Mouse (Mus musculus) large intestine, adult 2 months (tissue): ENCODE measurements around the gene C2cd4a. TPM values are rescaled to one million over a fixed set of nuclear protein-coding genes. Genes with fewer than 3 reads are reported as not detected.

ENCODE experiments used
- DNase-seq: peaks from one replicate; pipeline ENCODE4 v3.0.0-alpha.2; 2012; ENCODE audit warnings: low read depth, low spot score
- WGBS: fragments of 180-500 bp; shearing (Covaris S2); methylation state at CpG from one replicate; pipeline ENCODE4 v1.1.7; 2018; 5-methylcytosine and 5-hydroxymethylcytosine counted together
- polyA plus RNA-seq: library from polyadenylated mRNA; depleted of rRNA; stranded (reverse); fragments of >200 nt; gene quantifications from 2 replicates; pipeline ENCODE4 v1.2.3, GENCODE M21; 2012

The C2cd4a gene
- polyA plus RNA-seq, 1 experiment = 8.4 TPM

DNA sequence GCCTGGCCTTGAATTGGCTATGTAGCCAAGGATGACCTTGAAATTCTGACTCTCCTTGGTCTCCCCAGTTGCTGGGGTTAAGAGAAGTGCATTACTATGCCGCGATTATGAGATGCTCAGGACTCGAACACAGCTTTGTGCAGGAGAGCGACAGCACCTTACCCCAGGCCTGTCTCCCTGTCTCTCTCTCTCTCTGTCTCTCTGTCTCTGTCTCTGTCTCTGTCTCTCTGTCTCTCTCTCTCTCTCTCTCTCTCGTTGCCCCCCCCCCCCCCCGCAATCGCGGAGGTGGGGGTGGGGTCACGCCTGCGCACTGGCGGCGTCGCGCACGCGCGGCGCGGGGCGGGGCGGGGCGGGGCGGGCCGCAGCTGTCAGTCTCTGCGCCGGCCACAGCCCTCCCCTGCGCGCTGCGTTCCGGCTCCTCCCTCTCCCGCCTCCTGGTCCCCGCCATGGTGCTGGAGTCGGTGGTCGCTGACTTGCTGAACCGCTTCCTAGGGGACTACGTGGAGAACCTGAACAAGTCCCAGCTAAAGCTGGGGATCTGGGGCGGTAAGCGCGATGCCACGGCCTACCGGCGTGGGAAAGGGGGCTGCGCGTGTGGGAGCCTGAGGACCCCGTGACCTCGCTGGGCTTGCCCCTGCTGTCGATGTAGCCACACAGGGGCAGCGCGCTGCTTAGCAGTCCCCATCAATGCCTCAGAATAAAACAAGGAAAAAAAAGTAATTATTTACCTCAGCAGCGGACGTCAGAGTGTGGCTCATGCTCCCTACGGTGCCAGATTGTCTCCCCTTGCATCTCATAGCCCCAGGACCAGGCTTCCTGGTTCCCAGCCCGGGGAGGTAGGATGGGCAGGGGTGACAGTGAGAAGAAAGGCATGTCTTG, 8.1 kb upstream of the C2cd4a start, which contains the start of gene Vps13c:
Gene Vps13c, plus strand, starts transcription at position 416 of the 879 bp plus-strand sequence.
- no peak for DNase-seq
- WGBS = under 1% methylated on average over 52 of the region's 53 CpGs

DNA sequence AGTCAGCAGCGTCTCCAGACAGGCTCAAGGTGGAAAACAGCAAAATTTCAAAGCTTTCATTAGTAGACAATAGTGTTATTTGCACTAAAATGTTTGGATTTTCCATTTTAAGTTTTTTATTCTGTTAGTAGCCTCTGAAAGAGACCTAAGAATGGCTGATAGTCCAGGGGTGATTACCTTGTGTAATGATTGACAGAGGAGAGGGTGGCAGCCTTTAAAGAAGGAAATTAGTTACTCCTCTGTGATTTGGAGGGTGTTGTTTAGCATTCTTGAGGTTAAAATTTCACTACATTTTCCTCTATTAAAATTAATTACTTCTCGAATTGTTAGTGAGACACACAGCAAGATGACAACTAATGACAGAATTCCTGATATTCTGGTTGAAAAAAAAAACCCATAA, 5.2 kb upstream of the C2cd4a start:
- 29% methylated on average over 2 of the region's 2 CpGs for WGBS
- DNase-seq = no peak

DNA sequence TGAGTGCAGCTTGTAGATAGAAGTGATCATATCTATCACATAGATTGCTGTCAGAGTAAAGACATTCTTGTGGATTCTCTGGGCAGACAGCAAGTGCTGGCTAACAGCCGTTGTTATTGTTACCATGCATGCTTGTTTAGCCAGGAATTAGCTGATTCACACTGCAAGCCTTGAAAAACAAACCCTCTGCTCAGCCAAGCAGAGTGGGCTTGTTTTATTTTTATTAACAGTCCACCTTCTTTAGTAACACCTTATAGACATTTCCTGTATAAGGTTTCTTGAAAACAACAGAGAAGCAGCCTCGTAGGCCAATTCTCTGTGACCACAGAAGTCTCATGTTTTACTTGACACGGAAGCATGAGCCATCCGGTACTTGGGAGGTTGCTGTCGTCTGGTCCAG, 2.4 kb upstream of the C2cd4a start:
- 82% methylated on average over 5 of the region's 5 CpGs for WGBS
- DNase-seq = no peak

DNA sequence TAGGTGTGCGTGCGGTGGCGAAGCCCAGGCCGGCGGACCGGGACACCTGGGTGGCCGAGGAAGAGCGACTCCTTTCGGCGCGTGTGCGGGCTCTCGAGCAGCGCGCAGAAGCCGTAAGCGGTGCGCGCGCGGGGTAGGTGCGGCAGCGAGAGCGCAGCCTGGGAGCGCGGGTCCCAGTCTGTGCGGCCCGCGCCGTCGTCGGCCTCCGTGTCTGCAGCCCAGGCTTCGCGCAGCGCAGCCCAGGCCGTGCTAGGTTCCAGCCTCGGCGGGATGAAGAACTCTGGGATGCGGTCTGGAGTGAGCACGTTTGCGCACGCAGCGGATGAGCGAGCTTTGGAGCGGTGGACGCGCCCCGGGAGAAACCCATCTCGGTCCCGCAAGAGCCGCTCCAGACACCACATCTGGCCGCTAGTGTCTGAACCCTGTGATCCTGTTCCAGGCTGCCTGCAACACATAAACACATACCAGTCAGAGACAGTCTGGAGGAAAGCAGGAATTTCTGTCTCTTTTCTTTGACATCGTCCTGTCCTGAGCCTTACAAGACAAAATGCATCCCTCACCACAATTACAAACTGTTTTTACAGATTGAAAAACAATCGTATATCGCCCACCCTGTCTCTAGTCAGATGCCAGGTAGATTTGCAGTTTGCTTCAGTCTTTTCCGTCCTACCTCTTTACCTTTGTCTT, 628 bp downstream of the C2cd4a start:
- no peak for DNase-seq
- WGBS = 1% methylated on average over 57 of the region's 57 CpGs

DNA sequence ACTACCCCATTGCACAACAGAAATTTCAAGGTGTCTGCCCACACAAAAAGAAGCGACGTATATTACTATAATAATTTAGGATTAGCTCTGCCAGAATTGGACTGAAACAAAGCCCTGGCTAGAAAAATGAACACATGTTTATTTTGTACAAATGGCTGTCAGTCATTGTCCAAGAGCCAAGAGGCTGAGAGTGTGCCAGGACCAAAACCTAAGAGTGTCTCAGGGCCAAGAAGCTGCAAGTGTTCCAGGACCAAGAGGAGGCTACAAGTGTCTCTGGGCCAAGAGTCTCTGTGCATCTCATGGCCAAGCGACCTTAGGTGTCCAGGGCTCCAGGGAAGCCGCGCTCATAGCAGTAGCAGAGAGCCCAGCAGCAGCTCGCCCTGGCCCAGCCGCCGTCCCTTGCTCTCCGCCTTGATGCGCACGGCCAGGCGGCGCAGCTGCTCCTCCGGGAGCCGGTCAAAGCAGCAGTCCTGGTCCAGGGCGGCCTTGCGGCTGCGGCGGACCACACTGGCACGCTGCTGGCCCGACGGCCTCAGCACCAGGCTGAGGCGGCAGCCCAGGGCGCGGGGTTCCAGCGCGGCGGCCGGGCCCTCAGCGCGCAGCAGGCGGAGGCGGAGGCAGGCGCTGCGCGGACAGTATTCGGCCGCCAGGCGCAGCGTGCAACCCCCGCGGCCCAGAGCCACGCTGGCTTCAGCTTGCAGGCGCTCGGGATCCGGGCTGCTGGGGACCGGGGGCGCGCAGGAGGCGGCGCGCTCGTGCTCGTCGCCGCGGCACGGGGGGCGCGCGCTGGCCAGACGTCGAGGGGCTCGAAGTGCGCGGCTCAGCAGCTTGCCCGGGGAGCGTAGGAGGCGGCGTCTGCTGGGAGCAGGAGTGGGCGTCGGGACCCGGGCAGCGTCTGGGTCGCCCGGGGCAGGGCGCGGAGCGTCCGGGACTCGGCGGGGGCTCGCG, 1.4 kb downstream of the C2cd4a start:
- DNase-seq = no peak
- 2% methylated on average over 84 of the region's 84 CpGs for WGBS

DNA sequence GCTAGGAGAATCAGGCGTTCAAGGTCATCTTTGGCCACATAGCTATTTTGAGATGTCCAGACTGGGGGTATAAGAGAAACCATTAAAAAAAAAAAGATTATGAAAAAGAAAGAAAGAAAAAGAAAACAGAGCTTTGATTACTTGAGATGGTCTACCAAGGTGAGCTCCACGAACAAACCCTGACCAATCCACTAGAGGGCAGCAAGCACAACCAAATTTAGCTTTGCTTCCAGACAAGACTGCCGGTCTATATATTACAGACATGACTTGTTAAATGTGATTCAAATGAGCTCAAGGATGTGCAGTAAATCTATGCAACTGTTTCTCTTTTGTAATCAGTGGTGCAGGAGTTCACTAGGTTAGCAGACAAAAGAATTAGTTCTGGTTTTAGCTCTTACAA, 3.9 kb downstream of the C2cd4a start:
- WGBS = 7% methylated on average over 3 of the region's 3 CpGs
- no peak for DNase-seq

DNA sequence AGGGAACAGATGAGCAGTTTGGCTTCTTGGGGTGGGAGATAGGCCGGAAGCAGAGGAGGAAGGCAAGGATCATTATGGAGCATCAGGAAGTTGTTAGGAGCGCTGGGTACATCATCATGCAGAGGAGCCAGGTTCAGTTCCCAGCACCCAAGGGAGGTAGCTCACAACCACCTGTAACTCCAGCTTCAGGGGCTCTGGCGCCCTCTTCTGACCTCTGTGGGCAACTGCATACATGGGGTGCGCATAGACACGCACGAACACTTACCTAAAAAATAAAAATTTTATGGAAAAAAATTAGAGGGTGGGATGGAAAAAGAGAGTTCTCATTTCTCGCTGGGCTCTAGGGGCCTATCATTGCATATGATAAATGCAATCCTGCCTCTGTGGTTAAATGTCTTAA, 6.6 kb downstream of the C2cd4a start:
- DNase-seq = no peak
- 90% methylated on average over 7 of the region's 7 CpGs for WGBS

DNA sequence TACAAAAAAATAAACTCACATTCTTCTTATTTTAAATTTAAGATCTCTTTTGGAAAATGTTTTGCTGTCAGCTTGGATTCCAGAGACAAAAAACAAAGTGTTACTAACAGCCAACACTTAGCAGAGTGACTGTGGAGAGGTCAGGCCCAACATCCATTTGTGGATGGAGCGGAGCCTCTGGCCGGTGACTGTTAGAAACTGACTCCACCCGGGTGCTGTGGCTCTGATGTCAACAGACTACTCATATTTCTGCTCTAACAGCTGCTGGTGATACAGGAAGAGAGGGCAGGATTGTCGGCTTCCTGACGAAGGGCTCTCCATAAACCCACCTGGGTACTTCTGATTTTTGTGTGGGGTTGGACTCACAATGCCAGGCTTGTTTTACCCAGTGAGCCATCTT, 9.0 kb downstream of the C2cd4a start:
- 58% methylated on average over 5 of the region's 5 CpGs for WGBS

DNA sequence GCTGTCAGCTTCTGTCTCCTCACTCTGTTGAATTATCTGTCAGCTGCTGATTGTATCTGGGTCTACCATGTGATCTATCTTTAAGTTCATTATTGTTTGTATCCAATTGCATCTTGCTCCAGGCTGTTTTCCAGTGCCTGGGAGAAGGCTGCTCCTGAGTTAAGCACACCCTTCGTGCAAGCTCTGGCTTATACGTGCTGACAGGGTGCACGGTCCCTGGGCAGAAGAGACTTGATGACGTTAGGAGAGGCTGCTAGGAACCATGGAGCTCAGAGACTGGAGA, 13.5 kb downstream of the C2cd4a start:
- WGBS = 91% methylated on average over 4 of the region's 4 CpGs
- no peak for DNase-seq

More for the DNA sequence above, 9.0 kb downstream of the C2cd4a start:
- no peak for DNase-seq

DNA sequence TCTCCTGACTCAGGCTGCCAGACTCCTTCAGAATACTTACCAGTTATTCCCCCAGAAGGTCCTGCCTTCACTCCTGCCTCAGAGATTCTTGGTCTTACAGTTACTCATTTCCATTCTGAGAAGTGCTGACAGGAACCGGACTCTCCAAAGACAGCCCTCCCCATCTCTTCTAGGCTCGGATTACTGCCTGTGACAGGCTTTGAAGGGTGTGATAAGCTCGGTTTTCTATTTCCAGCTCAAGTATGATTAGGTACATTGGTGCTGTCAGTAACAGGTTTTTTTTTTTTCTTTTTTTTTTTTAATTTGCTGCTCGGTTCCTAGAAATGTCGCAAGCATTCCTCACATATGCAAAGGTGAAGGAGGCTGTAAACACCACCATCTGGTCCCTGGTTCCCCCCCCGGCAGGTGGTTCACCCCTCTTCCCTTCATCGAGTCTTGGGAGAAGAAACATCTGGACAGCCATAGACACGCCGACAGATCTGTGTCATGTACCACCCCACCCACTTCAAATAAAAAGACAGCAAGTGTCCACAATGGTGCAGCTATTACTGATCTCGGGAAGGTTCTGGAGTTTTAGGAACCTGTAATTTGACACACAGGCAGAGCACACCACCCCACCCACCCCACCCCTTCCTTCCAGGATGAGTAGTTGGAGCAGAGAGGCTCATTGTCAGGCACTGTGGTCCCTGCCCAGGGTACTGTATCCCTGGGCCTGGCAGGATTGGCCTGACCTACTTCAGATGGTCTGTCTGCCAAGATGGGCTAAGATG, 14.0 kb downstream of the C2cd4a start:
- no peak for DNase-seq
- WGBS = 39% methylated on average over 10 of the region's 10 CpGs

DNA sequence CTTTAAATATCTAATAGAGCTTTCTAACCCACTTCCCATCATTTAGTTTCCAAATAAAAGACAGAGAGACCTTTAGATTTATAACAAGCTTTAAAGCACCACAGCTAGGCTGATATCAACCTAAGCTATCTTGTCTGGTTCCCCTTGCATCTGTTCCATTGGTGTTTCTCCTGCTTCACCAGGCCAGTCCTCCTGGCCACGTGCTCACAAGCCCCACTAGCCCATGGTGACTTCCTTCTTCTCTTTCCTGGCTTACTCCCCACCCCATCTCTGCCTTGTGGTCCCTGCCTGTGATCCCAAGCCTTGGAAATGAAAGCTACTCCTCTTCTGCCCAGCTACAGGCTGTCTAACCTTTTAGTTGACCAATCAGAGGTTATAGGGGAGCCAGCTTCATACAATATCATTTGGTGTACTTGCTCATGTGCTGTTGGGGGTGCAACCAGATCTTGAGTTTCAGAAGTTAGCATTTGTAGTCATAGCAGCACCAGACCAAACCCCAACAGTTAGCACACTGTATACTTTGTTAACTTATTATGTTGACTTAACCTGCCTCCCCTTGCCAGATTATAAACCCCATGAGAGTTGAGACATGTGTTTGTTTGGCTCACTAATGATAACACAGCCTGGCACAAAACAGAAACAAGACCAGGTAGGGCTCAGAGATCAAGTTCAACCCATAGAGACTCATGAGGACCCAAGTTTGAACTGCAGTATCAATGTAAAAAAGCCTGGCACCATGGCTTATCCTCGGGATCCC, 15.8 kb downstream of the C2cd4a start:
- WGBS = 59% methylated on average over 2 of the region's 2 CpGs
- no peak for DNase-seq

DNA sequence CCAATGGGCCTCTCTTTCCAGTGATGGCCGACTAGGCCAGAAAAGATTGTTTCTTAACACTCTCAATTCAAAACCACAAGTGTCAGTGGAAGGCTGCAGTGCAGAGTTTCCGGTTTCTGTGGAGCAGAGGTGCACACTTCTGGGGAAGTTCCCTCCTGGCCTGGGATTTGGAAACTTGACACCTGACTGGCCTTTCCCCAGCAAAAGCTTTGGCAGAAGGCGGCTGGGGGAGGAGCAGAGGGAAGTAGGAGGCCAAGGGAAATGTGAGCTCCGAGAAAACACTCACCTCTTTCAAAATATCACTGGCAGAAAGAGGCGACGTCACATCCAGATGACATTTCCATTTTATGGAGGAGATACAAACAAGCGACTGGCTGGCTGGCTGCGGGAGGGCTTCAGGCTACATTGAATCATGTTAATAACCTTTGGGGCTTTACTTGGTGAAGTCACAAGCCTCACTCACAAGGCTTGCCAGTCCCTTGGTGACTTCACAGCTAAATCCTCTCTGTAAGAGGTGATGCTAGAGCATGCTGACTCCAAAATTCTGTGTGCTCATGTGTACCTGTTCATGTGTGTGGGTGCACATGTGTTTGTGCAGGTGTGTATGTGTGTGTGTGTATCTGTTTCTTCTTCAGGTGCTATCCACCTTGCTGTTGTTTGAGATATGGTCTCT, 18.3 kb downstream of the C2cd4a start:
- WGBS = 8% methylated on average over 8 of the region's 8 CpGs
- DNase-seq = no peak

DNA sequence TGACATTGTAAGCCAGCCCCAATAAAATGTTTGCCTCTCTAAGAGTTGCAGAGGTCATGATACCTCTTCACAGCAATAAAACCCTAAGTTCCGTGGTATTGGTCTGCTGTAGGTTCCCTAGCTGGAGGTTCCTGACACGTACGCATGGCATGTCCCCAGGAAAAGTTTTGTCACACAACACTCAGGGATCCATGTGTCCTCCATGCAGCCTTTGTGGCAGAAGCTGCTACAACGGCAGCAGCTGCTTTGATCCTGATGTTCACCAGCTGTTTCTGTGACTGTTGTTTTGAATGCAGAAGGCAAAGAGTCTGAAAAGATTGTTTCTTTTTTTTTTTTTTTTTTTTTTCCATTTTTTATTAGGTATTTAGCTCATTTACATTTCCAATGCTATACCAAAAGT, 19.0 kb downstream of the C2cd4a start:
- no peak for DNase-seq
- WGBS = 70% methylated on average over 4 of the region's 4 CpGs

DNA sequence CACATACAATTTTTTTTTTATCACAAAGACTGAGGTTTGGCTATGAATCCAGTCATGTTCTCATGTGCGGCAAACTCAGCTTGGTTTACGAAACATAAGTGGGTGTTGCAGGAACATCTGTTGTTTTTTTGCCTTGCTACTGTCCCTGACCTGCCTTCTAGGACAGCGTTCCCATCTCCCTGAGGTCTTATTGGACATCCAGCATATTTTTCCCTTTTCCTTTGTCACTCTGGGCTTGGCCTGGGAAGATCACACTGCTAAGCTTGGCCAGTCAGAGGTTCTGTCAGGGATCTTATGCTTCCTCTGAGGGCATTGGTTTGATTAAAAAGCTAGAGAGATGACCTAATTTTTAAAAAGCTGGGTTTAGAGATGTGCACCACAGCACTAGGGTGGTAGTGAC, 21.0 kb downstream of the C2cd4a start:
- WGBS = 75% methylated on average over 3 of the region's 3 CpGs
- DNase-seq = no peak

DNA sequence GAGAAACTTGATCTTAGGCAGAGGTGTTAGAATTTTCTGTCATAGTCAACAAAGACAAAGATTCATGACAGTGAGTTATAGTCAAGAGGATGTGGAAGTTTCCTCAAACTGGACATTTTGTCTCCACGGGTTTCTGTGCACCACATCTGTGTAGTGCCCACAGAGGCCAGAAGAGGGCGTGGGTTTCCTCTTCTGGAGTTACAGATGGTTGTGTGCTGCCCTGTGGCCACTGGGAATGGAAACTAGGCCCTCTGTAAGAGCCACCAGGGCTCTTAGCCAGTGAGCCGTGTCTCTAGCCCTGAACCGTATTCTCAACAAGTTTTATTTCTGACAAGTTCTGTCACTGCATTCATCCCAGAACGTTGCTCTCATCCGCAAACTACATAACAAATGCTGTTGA, 21.6 kb downstream of the C2cd4a start:
- 66% methylated on average over 6 of the region's 6 CpGs for WGBS
- DNase-seq = no peak

DNA sequence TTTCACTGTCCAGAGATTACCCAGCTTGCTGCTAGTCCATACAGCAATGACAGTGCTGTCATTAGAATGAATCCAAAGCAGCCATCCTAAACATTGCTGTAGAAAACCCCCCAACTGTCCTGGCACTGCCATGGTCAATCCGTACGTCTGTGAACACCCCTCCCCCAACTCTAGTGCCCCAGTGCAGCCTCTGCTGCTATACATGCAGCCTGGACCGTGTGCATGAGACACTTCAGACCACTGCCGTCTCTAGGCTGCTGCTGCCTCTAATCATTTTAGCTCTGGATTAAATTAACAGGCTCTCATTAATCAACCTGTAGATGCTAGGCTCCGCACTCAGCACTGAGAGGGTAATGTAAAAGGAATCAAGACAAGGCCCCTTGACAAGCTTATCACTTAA, 25.1 kb downstream of the C2cd4a start:
- 79% methylated on average over 5 of the region's 5 CpGs for WGBS
- DNase-seq = no peak

DNA sequence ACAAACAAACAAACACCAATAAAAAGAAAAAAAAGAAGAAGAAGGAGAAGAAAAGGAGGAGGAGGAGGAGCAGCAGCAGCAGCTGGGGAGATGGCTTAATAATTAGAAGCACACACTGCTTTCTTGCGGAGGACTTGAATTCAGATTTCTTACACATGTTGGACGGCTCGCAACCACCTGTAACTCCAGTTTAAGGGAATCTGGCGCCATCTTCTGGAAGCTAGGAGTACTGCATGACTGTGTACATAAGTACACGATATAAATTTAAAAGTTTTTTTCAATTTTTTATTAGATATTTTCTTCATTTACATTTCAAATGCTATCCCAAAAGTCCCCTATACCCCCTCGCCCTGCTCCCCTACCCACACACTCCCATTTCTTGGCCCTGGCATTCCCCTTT, 29.9 kb downstream of the C2cd4a start:
- 19% methylated on average over 6 of the region's 6 CpGs for WGBS
- DNase-seq = no peak

DNA sequence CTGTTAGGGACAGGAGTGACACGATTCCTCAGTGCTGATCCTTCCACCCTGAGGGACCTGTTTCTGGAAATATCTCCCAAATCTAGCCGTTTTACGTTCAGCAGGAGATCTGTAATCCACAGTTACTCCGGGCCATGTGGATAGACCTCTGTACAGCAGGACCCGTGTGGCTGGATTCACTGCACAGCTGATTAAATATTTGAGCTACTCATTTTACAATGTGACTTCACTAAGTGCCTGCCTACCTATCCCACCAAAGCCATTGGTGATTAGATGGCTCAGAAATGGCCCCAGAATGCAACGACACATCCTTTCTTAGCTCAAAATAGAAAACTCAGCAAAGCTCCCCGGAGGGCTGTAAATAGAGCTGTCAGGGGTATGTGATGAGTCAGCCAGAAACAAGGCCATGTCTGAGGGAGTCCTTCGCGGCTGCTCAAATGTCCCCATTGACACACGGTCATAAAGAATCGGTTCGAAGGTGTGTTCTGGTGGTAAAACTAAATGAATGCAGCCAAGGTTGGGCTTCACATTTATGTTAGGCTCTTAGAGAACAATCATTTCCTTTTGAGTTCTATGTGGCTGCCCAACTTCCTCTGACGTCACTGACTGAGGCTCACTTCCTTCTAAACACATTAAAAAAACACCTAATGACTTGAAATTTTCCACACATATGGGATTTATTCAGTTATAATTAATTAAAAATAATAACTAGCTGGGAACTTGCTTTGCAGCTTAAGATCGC, 32.9 kb downstream of the C2cd4a start:
- 17% methylated on average over 14 of the region's 14 CpGs for WGBS

More for the DNA sequence above, 32.9 kb downstream of the C2cd4a start:
- no peak for DNase-seq
